Mouse (Mus musculus) CH12.LX (cell line): ENCODE results near the gene Ift74. TPM values are rescaled to one million over a fixed set of nuclear protein-coding genes. Genes with fewer than 3 reads are reported as not detected.

ENCODE experiments used
- DNase-seq: peaks from one replicate; pipeline ENCODE4 v3.0.0-alpha.2; 2013; ENCODE audit errors: extremely low read depth
- H3K27ac ChIP-seq: 2 replicates; pipeline ENCODE4 v1.5.1; 2012; ENCODE audit warnings: low read depth, mild to moderate bottlenecking, control low read depth, moderate library complexity; ENCODE audit not compliant: insufficient read depth
- H3K27me3 ChIP-seq: replicated peaks from 2 replicates; pipeline ENCODE3; 2012; ENCODE audit warnings: inconsistent platforms
- H3K36me3 ChIP-seq, 2 experiments: replicated peaks in 1 of 2; 2 replicates each; pipeline versions ENCODE3 to v1.6.1; 2012; ENCODE audit warnings: inconsistent platforms in 1 of 2, low read length in 1 of 2, mild to moderate bottlenecking in 1 of 2, mixed read lengths in 1 of 2, moderate library complexity in 1 of 2; ENCODE audit not compliant: control insufficient read depth in 1 of 2, insufficient read depth in 1 of 2
- H3K4me1 ChIP-seq, 2 experiments: 2 replicates each; pipeline ENCODE4 v1.6.1; 2012; ENCODE audit warnings: inconsistent platforms in 1 of 2, moderate library complexity in 1 of 2; ENCODE audit not compliant: insufficient read depth in 2 of 2, control insufficient read depth in 1 of 2
- H3K4me2 ChIP-seq: 2 replicates; pipeline ENCODE4 v1.6.1; 2012; ENCODE audit warnings: low read depth, mild to moderate bottlenecking, control low read depth; ENCODE audit not compliant: poor library complexity, insufficient read depth, severe bottlenecking
- H3K4me3 ChIP-seq, 3 experiments: fragments of 150-350 bp in 1 of 3; sonication (generic) in 1 of 3; replicated peaks in 1 of 3; 2 replicates each; pipeline versions ENCODE3 to v1.5.1; 2011 to 2012; ENCODE audit warnings: low read depth in 2 of 3, low read length in 2 of 3, mild to moderate bottlenecking in 2 of 3, moderate library complexity in 2 of 3, control low read depth in 1 of 3, improper control_type of control experiment in 1 of 3, inconsistent platforms in 1 of 3, mixed read lengths in 1 of 3; ENCODE audit not compliant: poor library complexity in 1 of 3
- H3K79me2 ChIP-seq: replicated peaks from 2 replicates; pipeline ENCODE4 v1.6.1; 2012; ENCODE audit warnings: mild to moderate bottlenecking, moderate library complexity; ENCODE audit not compliant: control insufficient read depth, poor library complexity, insufficient read depth, severe bottlenecking; ENCODE audit errors: extremely low read depth
- H3K9ac ChIP-seq: 2 replicates; pipeline ENCODE4 v1.6.1; 2012; ENCODE audit warnings: low read depth, mild to moderate bottlenecking, control low read depth, moderate library complexity; ENCODE audit not compliant: insufficient read depth
- H3K9me3 ChIP-seq: replicated peaks from 2 replicates; pipeline ENCODE3; 2012; ENCODE audit warnings: low read length, inconsistent platforms, mixed read lengths
- CHD1 ChIP-seq: IDR thresholded peaks from 2 replicates; pipeline ENCODE4 v1.6.1; 2012; ENCODE audit warnings: low read depth, low read length, improper control_type of control experiment, inconsistent platforms
- ELF1 ChIP-seq: IDR thresholded peaks from 2 replicates; pipeline ENCODE4 v1.6.1; 2014; ENCODE audit warnings: low read depth, mild to moderate bottlenecking, inconsistent platforms, low read length, improper control_type of control experiment
- IRF4 ChIP-seq: IDR thresholded peaks from 2 replicates; pipeline ENCODE4 v1.6.1; 2014; ENCODE audit warnings: low read depth, mild to moderate bottlenecking, inconsistent platforms, low read length, improper control_type of control experiment
- JUN ChIP-seq: IDR thresholded peaks from 2 replicates; pipeline ENCODE4 v1.6.1; 2011; ENCODE audit warnings: low read depth, mild to moderate bottlenecking, low read length, improper control_type of control experiment, moderate library complexity; ENCODE audit not compliant: insufficient read depth
- JUND ChIP-seq: conservative IDR thresholded peaks from 2 replicates; pipeline ENCODE4 v1.6.1; 2011; ENCODE audit warnings: low read depth, low read length, improper control_type of control experiment
- MAFK ChIP-seq: IDR thresholded peaks from 2 replicates; pipeline ENCODE4 v1.6.1; 2011; ENCODE audit warnings: low read length, improper control_type of control experiment; ENCODE audit not compliant: insufficient replicate concordance
- MAX ChIP-seq: IDR thresholded peaks from 2 replicates; pipeline ENCODE4 v1.6.1; 2011; ENCODE audit warnings: low read length, improper control_type of control experiment
- MAZ ChIP-seq: IDR thresholded peaks from 2 replicates; pipeline ENCODE4 v1.6.1; 2012; ENCODE audit warnings: low read depth, mild to moderate bottlenecking, inconsistent platforms, low read length, improper control_type of control experiment, moderate library complexity
- MXI1 ChIP-seq: IDR thresholded peaks from 2 replicates; pipeline ENCODE4 v1.6.1; 2011; ENCODE audit warnings: mild to moderate bottlenecking, low read depth, low read length, improper control_type of control experiment
- NELFE ChIP-seq: IDR thresholded peaks from 2 replicates; pipeline ENCODE4 v1.6.1; 2011; ENCODE audit warnings: low read depth, low read length, improper control_type of control experiment
- NRF1 ChIP-seq: IDR thresholded peaks from 2 replicates; pipeline ENCODE4 v1.6.1; 2014; ENCODE audit warnings: low read depth, mild to moderate bottlenecking, inconsistent platforms, low read length, improper control_type of control experiment, moderate library complexity
- POLR2A ChIP-seq: IDR thresholded peaks from 2 replicates; pipeline ENCODE4 v1.6.1; 2011; ENCODE audit warnings: low read depth, mild to moderate bottlenecking, improper control_type of control experiment, low read length
- POLR2AphosphoS2 ChIP-seq: IDR thresholded peaks from 2 replicates; pipeline ENCODE4 v1.6.1; 2011; ENCODE audit warnings: low read depth, low read length, improper control_type of control experiment
- SIN3A ChIP-seq: IDR thresholded peaks from 2 replicates; pipeline ENCODE4 v1.6.1; 2012; ENCODE audit warnings: low read length, improper control_type of control experiment, inconsistent platforms
- SMC3 ChIP-seq: IDR thresholded peaks from 2 replicates; pipeline ENCODE4 v1.6.1; 2011; ENCODE audit warnings: low read depth, low read length, improper control_type of control experiment
- TCF12 ChIP-seq: IDR thresholded peaks from 2 replicates; pipeline ENCODE4 v1.6.1; 2014; ENCODE audit warnings: low read depth, mild to moderate bottlenecking, inconsistent platforms, low read length, improper control_type of control experiment
- UBTF ChIP-seq: IDR thresholded peaks from 2 replicates; pipeline ENCODE4 v1.6.1; 2012; ENCODE audit warnings: low read depth, mild to moderate bottlenecking, inconsistent platforms, low read length, improper control_type of control experiment, moderate library complexity
- ZKSCAN1 ChIP-seq: IDR thresholded peaks from 2 replicates; pipeline ENCODE4 v1.6.1; 2012; ENCODE audit warnings: low read depth, inconsistent platforms, low read length, improper control_type of control experiment, borderline replicate concordance
- ZNF384 ChIP-seq: IDR thresholded peaks from 2 replicates; pipeline ENCODE4 v1.6.1; 2012; ENCODE audit warnings: low read depth, low read length, improper control_type of control experiment, inconsistent platforms
- dilution Hi-C: fragments of 300-500 bp; cut with MboI; formaldehyde crosslinking; loops from 2 replicates; pipeline ENCODE4 v1.14.3; 2020; ENCODE audit warnings: low sequenced_read_pairs; ENCODE audit not compliant: extremely low pct_unique_long_range_greater_than_20kb, extremely low pct_ligation_motif_present
- in situ Hi-C: fragments of 300-500 bp; cut with MboI; formaldehyde crosslinking; loops from 3 replicates; pipeline ENCODE4 v1.14.3; 2019; ENCODE audit warnings: low sequenced_read_pairs, low pct_ligation_motif_present, low pct_unique_long_range_greater_than_20kb, mixed read lengths
- polyA plus RNA-seq: library from polyadenylated mRNA; unstranded; fragments of >175 nt; gene quantifications from 2 replicates; pipeline ENCODE4 v1.2.1, GENCODE M21; 2012; ENCODE audit warnings: low read depth; ENCODE audit not compliant: insufficient read length
- total RNA-seq, 2 experiments: library from RNA; depleted of rRNA; stranded (reverse); fragments of 300-350 nt in 1 of 2; fragments of >200 nt in 1 of 2; gene quantifications; 2 replicates each; pipeline ENCODE4 v1.2.3; 2012 to 2014

The Ift74 gene
- total and polyA plus RNA-seq, 3 experiments = 5.9 to 15.0 (median 12.5) TPM

DNA sequence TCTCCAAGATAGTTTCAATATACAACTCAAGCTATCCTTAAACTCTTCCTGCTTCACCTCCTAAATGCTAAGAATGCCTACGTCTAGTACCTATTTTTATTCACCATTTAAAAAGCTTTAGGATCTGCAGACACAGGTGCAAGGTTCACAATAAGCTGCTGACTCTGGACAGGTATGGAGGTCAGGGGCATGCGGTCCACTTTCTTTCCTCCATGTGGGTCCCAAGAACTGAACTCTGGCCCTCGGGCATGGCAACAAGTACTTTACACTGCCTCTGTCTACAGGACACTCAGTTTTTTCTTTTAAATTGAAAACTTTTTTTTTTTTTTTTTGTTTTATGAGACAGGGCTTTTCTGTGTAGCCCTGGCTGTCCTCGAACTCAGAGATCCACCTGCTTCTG lies 41.6 kb upstream of the Ift74 start:
- no peak for DNase-seq
- H3K27ac ChIP-seq = no peak overlapping the region
- H3K4me3 ChIP-seq = no peak overlapping the region
- peaks cover 9 to 67% of the 10 kb centered on the region in 2 experiments for H3K36me3 ChIP-seq
- H3K4me1 ChIP-seq = no peaks in the 10 kb centered on the region
- no peaks in the 10 kb centered on the region for H3K79me2 ChIP-seq
- H3K9ac ChIP-seq = no peak overlapping the region
- H3K9me3 ChIP-seq = no peaks in the 10 kb centered on the region
- H3K27me3 ChIP-seq = no peaks in the 10 kb centered on the region
- dilution Hi-C loops (no loop called here), in situ Hi-C loops (no loop called here)
- no peak overlapping the region for H3K4me2 ChIP-seq
- no peak for TF ChIP-seq SMC3
- no peak for TF ChIP-seq MAZ
- TF ChIP-seq IRF4 = no peak
- TF ChIP-seq NRF1 = no peak
- TF ChIP-seq POLR2AphosphoS2 = no peak

DNA sequence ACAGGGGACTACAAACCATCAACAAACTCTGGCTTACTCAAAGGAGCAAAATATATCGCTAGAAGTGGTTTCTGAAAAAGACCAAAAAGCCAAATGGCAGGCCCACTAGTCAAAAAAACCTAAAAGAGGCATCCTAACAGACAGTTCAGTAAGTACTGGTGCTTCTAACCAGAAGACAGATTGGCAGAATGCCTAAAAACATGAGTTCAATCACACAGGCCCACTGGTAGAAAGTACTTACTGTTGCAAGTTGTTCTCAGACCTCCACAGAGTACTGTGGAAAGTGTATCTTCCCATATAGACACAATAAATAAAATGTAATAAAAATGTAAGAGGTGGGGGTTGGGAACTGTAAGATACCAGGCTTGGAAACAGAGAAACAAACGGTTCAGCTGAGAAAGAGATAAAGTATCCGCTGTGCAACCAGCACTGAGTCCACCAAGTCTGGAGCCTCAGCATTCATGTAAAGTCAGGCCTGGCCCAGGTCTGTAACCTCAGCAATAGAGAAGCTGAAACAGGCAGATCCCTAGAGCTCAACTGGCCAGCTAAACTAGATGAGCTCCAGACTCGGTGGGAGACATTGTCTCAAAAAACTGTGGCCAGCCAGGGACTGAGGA lies 22.4 kb upstream of the Ift74 start:
- H3K4me1 ChIP-seq = peaks cover 2 to 17% of the 10 kb centered on the region in 2 experiments; a peak in 2 of 4 replicates
- in situ Hi-C loops = no loop called here
- H3K27me3 ChIP-seq = no peaks in the 10 kb centered on the region
- peaks cover 0 to 26% of the 10 kb centered on the region in 2 experiments for H3K36me3 ChIP-seq
- H3K4me2 ChIP-seq = no peak overlapping the region
- DNase-seq = no peak
- dilution Hi-C loops = no loop called here
- H3K9ac ChIP-seq = no peak overlapping the region
- no peak overlapping the region for H3K4me3 ChIP-seq
- no peak for TF ChIP-seq SIN3A
- TF ChIP-seq ZNF384 = no peak
- no peak for TF ChIP-seq JUND
- TF ChIP-seq UBTF = no peak
- TF ChIP-seq SMC3 = no peak
- no peak for TF ChIP-seq ELF1
- no peak for TF ChIP-seq MAX
- no peak for TF ChIP-seq POLR2A
- TF ChIP-seq MAFK = no peak
- no peak for TF ChIP-seq IRF4
- TF ChIP-seq MXI1 = no peak
- no peak for TF ChIP-seq ZKSCAN1
- no peak for TF ChIP-seq CHD1
- no peak for TF ChIP-seq NELFE
- no peak for TF ChIP-seq NRF1
- TF ChIP-seq JUN = no peak
- no peak for TF ChIP-seq TCF12
- H3K79me2 ChIP-seq = peaks cover 37% of the 10 kb centered on the region
- no peaks in the 10 kb centered on the region for H3K9me3 ChIP-seq
- H3K27ac ChIP-seq = no peak overlapping the region
